Mouse (Mus musculus) brain, embryonic 14.5 days (tissue): ENCODE results near the gene Cyp2u1.

Experiments used
- CTCF ChIP-seq: fragments of 200-500 bp; IDR thresholded peaks from 2 replicates; pipeline ENCODE4 v1.5.1; 2012; ENCODE audit warnings: inconsistent platforms, mild to moderate bottlenecking, moderate library complexity, borderline replicate concordance; ENCODE audit not compliant: insufficient read depth, insufficient read length; ENCODE audit errors: extremely low read depth
- POLR2A ChIP-seq: fragments of 200-500 bp; IDR thresholded peaks from 2 replicates; pipeline ENCODE4 v1.6.1; 2012; ENCODE audit warnings: mild to moderate bottlenecking, inconsistent platforms, borderline replicate concordance; ENCODE audit not compliant: poor library complexity, insufficient read depth, insufficient read length, severe bottlenecking; ENCODE audit errors: extremely low read depth

GRCm38 (mm10) chr3:131345903-131346302, 42.9 kb upstream of the Cyp2u1 start:
- TF ChIP-seq POLR2A, result no peak
- no peak for TF ChIP-seq CTCF
